Mouse (Mus musculus): Measurements from ENCODE around the gene Usp17ld. TPM values are rescaled to one million over a fixed set of nuclear protein-coding genes. Genes with fewer than 3 reads are reported as not detected.
"Not testable (repeated sequence)": the region's sequence is repeated elsewhere in the genome, so short reads cannot be mapped to it uniquely, and the experiment has no call there.

The Usp17ld gene
- polyA plus RNA-seq (2015; fragmentation: Nextera tagmentation; extraction: Ambion mirVana), result not detected in 2 replicates

- H3K36me3 ChIP-seq (ENCODE audit: control insufficient read depth, insufficient read depth, low read length); H3K27ac ChIP-seq (ENCODE audit: low read length); ATAC-seq (ENCODE audit: insufficient read depth, low FRiP score); H3K4me2 ChIP-seq (ENCODE audit: low read depth, low read length); H3K4me1 ChIP-seq (ENCODE audit: control insufficient read depth, insufficient read depth, low read length); H3K9ac ChIP-seq (ENCODE audit: low read length); H3K9me3 ChIP-seq (replicated peaks; ENCODE audit: control insufficient read depth, low read length); H3K4me3 ChIP-seq (replicated peaks; ENCODE audit: low read length); H3K27me3 ChIP-seq (ENCODE audit: control insufficient read depth, insufficient read depth, low read length): not testable (repeated sequence)
Observed at GRCm38 (mm10) chr7:103252405-103252804, at the start of gene Usp17ld. Gene Usp17ld (minus strand): TSS chr7:103252505.

GRCm38 (mm10) chr7:103216696-103217095 lies 35.6 kb downstream of the Usp17ld start, which contains the start of gene Olfr594:
Gene Olfr594 (plus strand): TSS chr7:103216996.
- Histone ChIP-seq H3K27ac (ENCODE audit: low read length) (no peak within 1 kb of the TSS), H3K9ac (ENCODE audit: low read length) (no peak within 1 kb of the TSS), H3K4me2 (ENCODE audit: low read depth, low read length) (no peak within 1 kb of the TSS), H3K36me3 (ENCODE audit: control insufficient read depth, insufficient read depth, low read length) (no peaks in the 10 kb centered on the region), H3K4me1 (ENCODE audit: control insufficient read depth, insufficient read depth, low read length) (no peaks in the 10 kb centered on the region), H3K9me3 (replicated peaks; ENCODE audit: control insufficient read depth, low read length) (no peaks in the 10 kb centered on the region), H3K4me3 (replicated peaks; ENCODE audit: low read length) (no peak within 1 kb of the TSS), H3K27me3 (ENCODE audit: control insufficient read depth, insufficient read depth, low read length) (no peaks in the 10 kb centered on the region)
- no peak for ATAC-seq (ENCODE audit: insufficient read depth, low FRiP score)

GRCm38 (mm10) chr7:103212050-103212449 lies 40.3 kb downstream of the Usp17ld start:
- not testable (repeated sequence) for H3K9me3 ChIP-seq (replicated peaks; ENCODE audit: control insufficient read depth, low read length); H3K9ac ChIP-seq (ENCODE audit: low read length); H3K4me1 ChIP-seq (ENCODE audit: control insufficient read depth, insufficient read depth, low read length); H3K4me2 ChIP-seq (ENCODE audit: low read depth, low read length); ATAC-seq (ENCODE audit: insufficient read depth, low FRiP score); H3K4me3 ChIP-seq (replicated peaks; ENCODE audit: low read length); H3K27me3 ChIP-seq (ENCODE audit: control insufficient read depth, insufficient read depth, low read length); H3K27ac ChIP-seq (ENCODE audit: low read length); H3K36me3 ChIP-seq (ENCODE audit: control insufficient read depth, insufficient read depth, low read length)
- WGBS, result 91% methylated on average over 5 of the region's 5 CpGs

- H3K36me3 ChIP-seq (ENCODE audit: control insufficient read depth, insufficient read depth, low read length), result no peaks in the 10 kb centered on the region
- H3K27ac ChIP-seq (ENCODE audit: low read length), result no peak within 1 kb of the TSS
- no peak within 1 kb of the TSS for H3K4me2 ChIP-seq (ENCODE audit: low read depth, low read length)
- 66% methylated on average over 1 of the region's 1 CpGs for WGBS
- no peak within 1 kb of the TSS for H3K4me3 ChIP-seq (replicated peaks; ENCODE audit: low read length)
- no peaks in the 10 kb centered on the region for H3K9me3 ChIP-seq (replicated peaks; ENCODE audit: control insufficient read depth, low read length)
- no peak within 1 kb of the TSS for H3K9ac ChIP-seq (ENCODE audit: low read length)
- no peaks in the 10 kb centered on the region for H3K4me1 ChIP-seq (ENCODE audit: control insufficient read depth, insufficient read depth, low read length)
- no peaks in the 10 kb centered on the region for H3K27me3 ChIP-seq (ENCODE audit: control insufficient read depth, insufficient read depth, low read length)
- ATAC-seq (ENCODE audit: insufficient read depth, low FRiP score), result no peak
Observed at GRCm38 (mm10) chr7:103211562-103211961, 40.7 kb downstream of the Usp17ld start, which contains the start of gene Olfr593. Gene Olfr593 (plus strand): TSS chr7:103211862.

Small RNAs within 50 kb of the gene (microRNA-seq; reads per million reads assigned to microRNA genes)
- not detected for gene Gm23550
- not detected for gene Gm25171

Other genes starting within 250 kb of the Usp17ld start
- gene Olfr582, start 214.5 kb downstream of the Usp17ld start, polyA plus RNA-seq (2015; fragmentation: Nextera tagmentation; extraction: Ambion mirVana), result not detected in 2 replicates
- gene Olfr583, start 201.2 kb downstream of the Usp17ld start, polyA plus RNA-seq (2015; fragmentation: Nextera tagmentation; extraction: Ambion mirVana), result not detected in 2 replicates
- not detected in 2 replicates for gene Olfr584, start 170.6 kb downstream of the Usp17ld start, polyA plus RNA-seq (2015; fragmentation: Nextera tagmentation; extraction: Ambion mirVana)
- gene Olfr585, start 154.8 kb downstream of the Usp17ld start, polyA plus RNA-seq (2015; fragmentation: Nextera tagmentation; extraction: Ambion mirVana), result not detected in 2 replicates
- gene Olfr586, start 126.9 kb downstream of the Usp17ld start, polyA plus RNA-seq (2015; fragmentation: Nextera tagmentation; extraction: Ambion mirVana), result not detected in 2 replicates
- gene Olfr588-ps1, start 111.6 kb downstream of the Usp17ld start, polyA plus RNA-seq (2015; fragmentation: Nextera tagmentation; extraction: Ambion mirVana), result not detected in 2 replicates
- gene Olfr589, start 96.1 kb downstream of the Usp17ld start, polyA plus RNA-seq (2015; fragmentation: Nextera tagmentation; extraction: Ambion mirVana), result not detected in 2 replicates
- gene Olfr591, start 74.2 kb downstream of the Usp17ld start, polyA plus RNA-seq (2015; fragmentation: Nextera tagmentation; extraction: Ambion mirVana), result not detected in 2 replicates
- not detected in 2 replicates for gene Olfr592, start 67.7 kb downstream of the Usp17ld start, polyA plus RNA-seq (2015; fragmentation: Nextera tagmentation; extraction: Ambion mirVana)
- gene Olfr593, start 40.6 kb downstream of the Usp17ld start, polyA plus RNA-seq (2015; fragmentation: Nextera tagmentation; extraction: Ambion mirVana), result not detected in 2 replicates
- not detected in 2 replicates for gene Olfr594, start 35.5 kb downstream of the Usp17ld start, polyA plus RNA-seq (2015; fragmentation: Nextera tagmentation; extraction: Ambion mirVana)
- not detected in 2 replicates for gene Olfr596, start 53.1 kb upstream of the Usp17ld start, polyA plus RNA-seq (2015; fragmentation: Nextera tagmentation; extraction: Ambion mirVana)
- not detected in 2 replicates for gene Olfr597, start 63.8 kb upstream of the Usp17ld start, polyA plus RNA-seq (2015; fragmentation: Nextera tagmentation; extraction: Ambion mirVana)
- gene Olfr598, start 71.1 kb upstream of the Usp17ld start, polyA plus RNA-seq (2015; fragmentation: Nextera tagmentation; extraction: Ambion mirVana), result not detected in 2 replicates
- not detected in 2 replicates for gene Olfr599, start 83.4 kb upstream of the Usp17ld start, polyA plus RNA-seq (2015; fragmentation: Nextera tagmentation; extraction: Ambion mirVana)
- not detected in 2 replicates for gene Olfr600, start 97.2 kb upstream of the Usp17ld start, polyA plus RNA-seq (2015; fragmentation: Nextera tagmentation; extraction: Ambion mirVana)
- not detected in 2 replicates for gene Olfr601, start 110.2 kb upstream of the Usp17ld start, polyA plus RNA-seq (2015; fragmentation: Nextera tagmentation; extraction: Ambion mirVana)
- not detected in 2 replicates for gene Olfr603, start 133.7 kb upstream of the Usp17ld start, polyA plus RNA-seq (2015; fragmentation: Nextera tagmentation; extraction: Ambion mirVana)
- not detected in 2 replicates for gene Usp17lc, start 162.6 kb upstream of the Usp17ld start, polyA plus RNA-seq (2015; fragmentation: Nextera tagmentation; extraction: Ambion mirVana)
- gene Olfr605, start 192.9 kb upstream of the Usp17ld start, polyA plus RNA-seq (2015; fragmentation: Nextera tagmentation; extraction: Ambion mirVana), result not detected in 2 replicates
- not detected in 2 replicates for gene Olfr606, start 196.5 kb upstream of the Usp17ld start, polyA plus RNA-seq (2015; fragmentation: Nextera tagmentation; extraction: Ambion mirVana)
- not detected in 2 replicates for gene Olfr607, start 211.6 kb upstream of the Usp17ld start, polyA plus RNA-seq (2015; fragmentation: Nextera tagmentation; extraction: Ambion mirVana)
- gene Olfr608, start 217.4 kb upstream of the Usp17ld start, polyA plus RNA-seq (2015; fragmentation: Nextera tagmentation; extraction: Ambion mirVana), result not detected in 2 replicates
- gene Olfr609, start 245.6 kb upstream of the Usp17ld start, polyA plus RNA-seq (2015; fragmentation: Nextera tagmentation; extraction: Ambion mirVana), result not detected in 2 replicates

Measured in stomach, embryonic 16.5 days (tissue).